Mouse (Mus musculus): ENCODE data around the gene Camsap2. TPM values are rescaled to one million over a fixed set of nuclear protein-coding genes. Genes with fewer than 3 reads are reported as not detected.

Camsap2 gene
- polyA plus RNA-seq, 1 experiment = 27.0 TPM

DNA sequence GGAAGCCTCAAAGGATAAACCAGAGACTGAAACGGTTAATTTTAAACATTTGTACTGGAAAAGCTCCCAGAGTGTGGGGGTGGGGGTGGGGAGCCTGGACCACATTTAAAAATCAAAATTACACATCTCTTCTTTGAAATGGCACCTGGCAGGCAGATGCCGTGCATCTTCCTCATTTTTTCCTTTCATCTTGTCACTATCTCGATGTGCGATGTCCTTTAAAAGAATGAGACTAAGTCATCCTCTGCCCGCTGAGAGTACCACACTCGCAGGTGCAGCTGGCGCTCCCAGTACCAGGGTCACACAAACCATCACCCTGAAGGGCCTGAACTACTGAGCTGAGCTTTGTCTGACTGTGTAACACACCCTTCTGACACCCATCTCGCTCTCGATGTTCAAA is 87.4 kb downstream of the Camsap2 start:
- H3K27ac ChIP-seq (replicated peaks; ENCODE audit: low read depth, low read length) = no peak overlapping the region
- H3K4me1 ChIP-seq (ENCODE audit: control insufficient read depth, insufficient read depth, insufficient read length, low read length) = no peaks in the 10 kb centered on the region

DNA sequence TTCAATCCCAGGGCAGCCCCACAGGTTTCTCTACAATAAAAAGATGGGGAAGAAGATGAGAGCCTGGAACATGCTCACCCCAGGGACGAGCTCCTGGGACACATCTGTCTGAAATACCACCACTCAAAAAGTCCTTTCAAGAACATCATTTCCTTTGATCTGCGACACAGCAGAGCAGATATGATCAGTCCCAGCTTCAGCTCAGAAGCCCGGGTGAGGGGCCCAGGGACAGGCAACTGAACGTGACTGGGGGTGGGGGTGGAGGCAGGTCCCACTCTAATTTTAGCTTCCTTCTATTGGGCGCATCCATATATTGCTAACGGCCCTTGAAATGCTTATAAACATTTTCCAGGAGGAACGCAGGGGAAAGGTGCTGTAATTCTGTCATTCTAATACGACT is 90.2 kb downstream of the Camsap2 start:
- no peaks in the 10 kb centered on the region for H3K4me1 ChIP-seq (ENCODE audit: control insufficient read depth, insufficient read depth, insufficient read length, low read length)
- no peak overlapping the region for H3K4me3 ChIP-seq (ENCODE audit: insufficient read depth, low read depth, low read length)
- no peak overlapping the region for H3K27ac ChIP-seq (replicated peaks; ENCODE audit: low read depth, low read length)

More for the DNA sequence above, 87.4 kb downstream of the Camsap2 start:
- H3K4me3 ChIP-seq (ENCODE audit: insufficient read depth, low read depth, low read length) = no peak overlapping the region

DNA sequence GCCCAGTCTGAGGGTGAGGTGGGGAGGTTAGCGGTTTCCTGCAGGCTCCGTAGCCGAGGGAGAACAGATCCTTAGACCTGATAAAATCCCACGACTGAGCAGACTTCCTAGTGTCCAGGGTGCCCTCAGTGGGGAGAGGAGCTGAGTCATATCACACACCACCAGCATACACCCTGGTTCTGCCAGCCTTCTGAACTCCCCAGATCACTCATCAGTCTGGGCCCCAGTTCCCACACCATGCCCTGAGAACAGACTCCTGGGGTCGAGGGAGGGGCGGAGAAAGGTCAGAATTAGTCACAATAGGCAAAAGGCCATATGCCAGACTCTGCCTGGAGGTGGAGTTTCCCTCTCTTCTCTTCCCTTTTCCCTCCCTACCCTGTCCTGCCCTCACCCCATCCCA is 90.7 kb downstream of the Camsap2 start:
- Histone ChIP-seq H3K27ac (replicated peaks; ENCODE audit: low read depth, low read length) (no peak overlapping the region), H3K4me3 (ENCODE audit: insufficient read depth, low read depth, low read length) (no peak overlapping the region), H3K4me1 (ENCODE audit: control insufficient read depth, insufficient read depth, insufficient read length, low read length) (no peaks in the 10 kb centered on the region)

DNA sequence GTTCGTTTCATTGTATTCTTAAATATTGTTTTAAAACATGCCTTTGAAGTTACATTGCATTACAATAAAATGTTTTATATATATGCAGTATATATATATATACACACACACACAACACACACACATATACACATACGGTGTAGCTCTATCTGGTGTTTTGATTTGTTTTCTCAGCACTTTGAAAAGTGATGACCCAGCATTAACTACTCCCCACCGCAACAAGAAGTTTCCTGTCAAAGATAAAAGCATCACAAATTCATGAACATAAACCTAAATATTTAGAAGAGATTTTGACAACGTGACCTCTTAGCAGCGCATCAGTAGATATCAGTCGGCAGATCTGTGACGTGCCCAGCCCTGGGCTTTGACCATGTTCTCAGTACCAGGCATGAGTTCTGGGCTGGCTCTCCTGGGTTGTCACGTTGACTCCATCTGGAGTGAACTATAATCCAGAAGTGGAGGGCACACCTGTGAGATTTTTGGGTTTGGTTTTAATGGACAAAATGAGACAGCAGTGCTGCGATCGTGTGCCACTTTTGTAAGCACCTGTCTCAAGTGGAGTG is 91.3 kb downstream of the Camsap2 start:
- no peak overlapping the region for H3K27ac ChIP-seq (replicated peaks; ENCODE audit: low read depth, low read length)
- H3K4me1 ChIP-seq (ENCODE audit: control insufficient read depth, insufficient read depth, insufficient read length, low read length) = no peaks in the 10 kb centered on the region
- no peak overlapping the region for H3K4me3 ChIP-seq (ENCODE audit: insufficient read depth, low read depth, low read length)

DNA sequence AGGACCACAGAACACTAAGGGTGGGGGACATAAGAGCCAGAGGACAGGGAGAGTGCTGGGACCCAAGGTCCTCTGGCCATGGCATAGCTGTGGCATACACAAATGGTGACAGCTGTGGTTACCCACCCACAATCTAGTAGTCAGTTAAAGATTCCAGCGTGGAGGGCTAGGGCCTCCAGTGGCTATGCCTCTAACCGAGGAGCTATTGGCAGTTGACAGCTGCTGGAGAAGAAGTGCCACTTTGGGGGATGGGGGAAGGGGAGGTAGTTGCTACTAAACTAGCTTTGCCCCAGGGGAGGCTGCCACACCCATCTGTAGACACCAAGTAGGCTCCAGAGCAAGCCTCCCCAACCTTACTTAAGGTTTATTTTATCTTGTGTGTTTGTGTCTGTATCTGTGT is 92.4 kb downstream of the Camsap2 start:
- no peak overlapping the region for H3K27ac ChIP-seq (replicated peaks; ENCODE audit: low read depth, low read length)
- H3K4me1 ChIP-seq (ENCODE audit: control insufficient read depth, insufficient read depth, insufficient read length, low read length) = no peaks in the 10 kb centered on the region
- H3K4me3 ChIP-seq (ENCODE audit: insufficient read depth, low read depth, low read length) = no peak overlapping the region

DNA sequence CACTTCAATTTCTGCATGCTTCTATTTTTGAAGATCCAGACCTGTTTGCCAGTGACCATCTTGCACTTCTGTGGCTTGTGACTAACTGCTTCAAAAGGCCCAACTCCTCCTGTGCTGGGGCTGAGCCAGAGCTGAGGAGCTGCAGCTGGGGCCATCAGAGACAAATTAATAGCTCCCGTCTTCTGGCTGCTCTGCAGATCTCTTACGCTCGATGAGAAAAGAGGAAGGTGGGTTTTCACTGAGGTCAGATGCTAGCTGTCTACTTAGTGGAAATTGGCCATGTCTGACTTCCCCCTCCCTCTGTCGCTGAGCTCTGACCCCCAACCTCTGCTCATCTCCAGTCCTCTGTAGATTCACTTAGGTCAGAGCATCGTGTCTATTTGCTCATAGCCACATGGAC is 96.2 kb downstream of the Camsap2 start:
- no peaks in the 10 kb centered on the region for H3K4me1 ChIP-seq (ENCODE audit: control insufficient read depth, insufficient read depth, insufficient read length, low read length)
- no peak overlapping the region for H3K27ac ChIP-seq (replicated peaks; ENCODE audit: low read depth, low read length)
- no peak overlapping the region for H3K4me3 ChIP-seq (ENCODE audit: insufficient read depth, low read depth, low read length)

DNA sequence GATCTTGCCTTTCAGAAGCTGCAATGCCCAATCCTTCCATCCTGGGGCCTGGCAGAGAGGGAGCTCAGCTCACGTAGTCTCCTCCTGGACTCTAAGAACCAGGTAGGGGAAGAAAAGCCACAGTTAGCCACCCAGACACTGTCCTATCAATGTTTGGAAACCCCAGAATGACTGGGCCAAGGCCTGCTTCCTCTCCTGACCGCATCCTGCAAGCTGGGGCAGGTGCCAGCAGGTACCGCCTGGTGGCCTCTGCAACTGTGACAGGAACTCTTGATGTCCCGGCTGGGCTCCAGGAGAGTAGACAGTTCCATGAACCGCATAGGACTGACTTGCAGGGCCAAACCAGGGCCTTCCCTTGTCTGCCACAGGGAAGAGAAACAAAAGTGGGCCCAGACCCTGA is 98.5 kb downstream of the Camsap2 start:
- Histone ChIP-seq H3K4me1 (ENCODE audit: control insufficient read depth, insufficient read depth, insufficient read length, low read length) (no peaks in the 10 kb centered on the region), H3K4me3 (ENCODE audit: insufficient read depth, low read depth, low read length) (no peak overlapping the region), H3K27ac (replicated peaks; ENCODE audit: low read depth, low read length) (no peak overlapping the region)

DNA sequence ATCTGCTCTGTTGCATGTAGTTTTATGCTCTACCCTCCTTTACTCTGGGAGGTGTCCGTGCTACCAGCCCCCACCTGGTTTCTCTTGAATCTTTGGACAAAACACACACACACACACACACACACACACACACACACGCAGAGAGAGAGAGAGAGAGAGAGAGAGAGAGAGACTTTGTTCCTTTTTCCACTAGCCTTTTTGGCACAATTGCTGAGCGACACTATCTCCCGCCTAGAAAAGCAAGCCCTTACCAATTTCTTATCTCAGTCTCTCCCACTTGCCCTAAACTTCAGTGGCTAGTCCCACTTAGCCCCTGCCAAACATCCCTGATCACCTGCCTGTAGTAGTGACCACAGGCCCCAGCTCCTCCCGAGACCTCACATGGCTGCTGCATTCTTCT is 101.4 kb downstream of the Camsap2 start:
- Histone ChIP-seq H3K4me1 (ENCODE audit: control insufficient read depth, insufficient read depth, insufficient read length, low read length) (no peaks in the 10 kb centered on the region), H3K4me3 (ENCODE audit: insufficient read depth, low read depth, low read length) (no peak overlapping the region)

DNA sequence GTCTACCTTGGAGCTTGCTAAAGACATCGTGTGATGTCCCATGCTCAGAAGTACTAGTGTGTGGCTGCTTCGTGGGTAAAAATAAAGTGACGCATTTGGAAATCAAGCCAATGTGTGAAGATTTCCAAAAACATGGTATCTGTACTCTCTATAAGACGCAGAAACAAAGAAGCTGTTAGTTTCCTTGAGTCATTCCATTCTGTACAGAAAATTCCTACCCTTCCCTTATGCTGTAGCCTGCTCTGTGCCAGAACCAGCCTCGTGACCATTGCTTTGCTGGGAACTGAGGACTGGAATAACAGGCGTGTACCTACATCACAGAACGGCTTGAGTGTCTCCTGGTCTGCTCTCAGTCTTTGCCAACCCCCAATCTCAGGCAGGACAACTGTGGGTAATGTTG is 104.1 kb downstream of the Camsap2 start:
- no peak overlapping the region for H3K27ac ChIP-seq (replicated peaks; ENCODE audit: low read depth, low read length)
- no peaks in the 10 kb centered on the region for H3K4me1 ChIP-seq (ENCODE audit: control insufficient read depth, insufficient read depth, insufficient read length, low read length)
- H3K4me3 ChIP-seq (ENCODE audit: insufficient read depth, low read depth, low read length) = no peak overlapping the region

More for the DNA sequence above, 101.4 kb downstream of the Camsap2 start:
- no peak overlapping the region for H3K27ac ChIP-seq (replicated peaks; ENCODE audit: low read depth, low read length)

DNA sequence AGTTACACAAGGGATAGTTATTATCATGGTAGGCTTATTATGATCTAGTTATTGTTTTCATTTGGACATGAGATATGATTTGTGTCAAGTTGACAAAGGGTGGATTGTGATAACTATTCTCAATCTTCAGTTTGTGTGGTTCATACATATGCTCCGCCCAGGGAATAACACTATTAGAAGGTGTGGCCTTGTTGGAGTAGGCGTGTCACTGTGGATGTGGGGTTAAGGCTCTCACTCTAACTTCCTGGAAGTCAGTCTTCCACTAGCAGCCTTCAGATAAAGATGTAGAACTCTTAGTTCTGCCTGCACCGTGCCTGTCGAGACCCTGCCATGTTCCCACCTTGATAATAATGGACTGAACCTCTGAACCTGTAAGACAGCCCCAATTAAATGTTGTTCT is 107.4 kb downstream of the Camsap2 start:
- Histone ChIP-seq H3K4me1 (ENCODE audit: control insufficient read depth, insufficient read depth, insufficient read length, low read length) (no peaks in the 10 kb centered on the region), H3K4me3 (ENCODE audit: insufficient read depth, low read depth, low read length) (no peak overlapping the region), H3K27ac (replicated peaks; ENCODE audit: low read depth, low read length) (no peak overlapping the region)

DNA sequence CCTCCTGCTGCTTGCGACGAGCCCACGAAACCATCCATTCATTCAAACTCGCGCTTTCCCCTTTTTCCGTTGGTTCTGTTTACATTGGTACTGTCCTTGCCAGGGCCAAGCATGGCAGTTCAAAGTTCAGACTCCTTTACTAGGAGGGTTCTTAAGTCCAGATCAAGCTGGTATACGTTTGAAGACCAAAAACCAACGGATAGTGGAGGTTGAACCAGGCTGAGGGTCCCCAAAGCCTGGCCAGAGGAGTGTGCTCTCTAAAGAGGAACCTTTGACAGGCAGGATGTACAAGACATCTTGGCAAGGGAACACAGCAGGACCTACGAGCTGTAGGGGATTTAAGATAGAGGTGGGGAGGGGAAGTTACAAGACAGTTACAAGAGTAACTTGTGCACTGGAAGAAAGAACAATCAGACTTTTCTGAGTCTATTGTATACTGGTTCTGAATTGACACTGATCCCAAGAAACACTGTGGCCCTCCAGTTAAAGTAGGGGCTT is 111.3 kb downstream of the Camsap2 start:
- no peak overlapping the region for H3K27ac ChIP-seq (replicated peaks; ENCODE audit: low read depth, low read length)
- no peaks in the 10 kb centered on the region for H3K4me1 ChIP-seq (ENCODE audit: control insufficient read depth, insufficient read depth, insufficient read length, low read length)
- H3K4me3 ChIP-seq (ENCODE audit: insufficient read depth, low read depth, low read length) = peak overlapping the region; percentile 57

DNA sequence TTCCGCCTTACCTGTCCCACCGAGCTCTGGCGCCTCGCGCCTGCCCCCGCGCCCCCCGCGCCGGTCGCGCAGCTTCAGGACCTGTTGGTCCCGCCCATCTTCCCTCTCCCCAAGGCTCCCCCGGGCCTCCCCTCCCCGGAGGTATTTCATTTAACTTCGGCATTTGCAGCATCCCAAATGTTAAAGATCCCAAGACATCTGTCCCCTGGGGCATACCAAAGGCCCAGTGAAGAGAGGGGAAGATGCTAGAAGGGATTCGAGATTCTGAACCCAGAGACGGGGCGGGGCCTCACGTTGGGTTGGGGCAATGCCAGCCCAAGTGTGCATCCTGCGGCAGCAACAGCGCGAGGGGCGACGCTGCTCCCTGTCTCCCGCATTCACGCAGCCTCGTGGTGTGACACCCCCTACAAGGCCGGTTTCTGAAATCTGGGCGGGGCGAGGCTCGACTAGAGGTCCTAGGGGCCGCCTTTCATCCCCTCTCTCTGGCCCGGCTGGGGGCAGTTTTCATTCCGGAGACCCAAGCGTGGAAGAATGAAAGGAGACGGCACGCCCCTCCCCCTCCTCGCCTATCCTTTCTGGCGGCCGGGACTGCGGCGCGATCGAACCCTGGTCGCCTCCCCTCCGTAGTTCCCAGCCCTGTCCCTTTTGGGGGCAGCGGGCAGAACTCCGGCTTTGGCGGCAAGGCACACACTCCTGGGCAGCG is 111.9 kb downstream of the Camsap2 start, which contains the start of gene Inava:
TSS of gene Inava (minus strand) at position 373 of the 703 bp plus-strand sequence.
- Histone ChIP-seq H3K4me3 (ENCODE audit: insufficient read depth, low read depth, low read length) (peak within 1 kb of the TSS; percentile 57), H3K27ac (replicated peaks; ENCODE audit: low read depth, low read length) (no peak within 1 kb of the TSS), H3K4me1 (ENCODE audit: control insufficient read depth, insufficient read depth, insufficient read length, low read length) (no peaks in the 10 kb centered on the region)

DNA sequence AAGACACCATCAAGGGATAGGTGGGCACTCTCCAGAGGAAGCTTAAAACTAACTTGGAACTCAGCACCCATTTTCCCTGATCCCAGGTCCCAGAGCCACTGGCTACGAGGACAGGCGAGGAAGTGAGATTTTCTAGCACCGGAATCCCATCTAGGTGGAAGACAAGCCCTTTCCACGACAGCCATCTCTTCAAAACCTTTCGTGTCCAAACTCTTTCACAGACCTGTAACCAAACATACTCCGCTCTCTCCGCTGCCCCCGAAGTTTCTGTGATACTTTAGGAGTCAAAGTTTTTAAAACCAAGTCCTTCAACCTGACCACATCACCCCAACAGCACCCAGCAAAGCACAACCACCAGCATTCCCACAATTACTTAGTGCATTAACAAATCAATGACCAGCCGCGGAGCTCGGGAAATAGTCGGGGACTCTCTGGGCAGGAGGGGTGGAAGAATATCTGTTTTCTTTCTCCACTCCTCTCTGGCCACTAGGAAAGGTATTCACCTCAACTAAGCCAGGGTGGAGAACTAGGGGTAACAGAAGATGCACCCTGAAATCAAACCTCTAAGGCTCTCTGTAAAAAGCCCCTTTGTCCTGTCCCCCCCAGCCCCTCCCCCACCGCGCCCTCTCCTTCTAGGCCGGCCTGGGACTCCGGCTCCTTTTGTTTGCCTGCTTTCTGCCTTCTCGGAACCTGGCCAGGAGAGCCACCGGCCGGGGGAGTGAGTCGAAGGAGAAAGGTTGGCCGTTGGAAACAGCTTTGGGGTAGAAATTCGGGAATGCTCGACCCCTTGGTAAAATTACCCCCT is 112.7 kb downstream of the Camsap2 start:
- Histone ChIP-seq H3K4me1 (ENCODE audit: control insufficient read depth, insufficient read depth, insufficient read length, low read length) (no peaks in the 10 kb centered on the region), H3K4me3 (ENCODE audit: insufficient read depth, low read depth, low read length) (peak overlapping the region; percentile 57; the same call in 1 of the 2 replicates), H3K27ac (replicated peaks; ENCODE audit: low read depth, low read length) (no peak overlapping the region)

DNA sequence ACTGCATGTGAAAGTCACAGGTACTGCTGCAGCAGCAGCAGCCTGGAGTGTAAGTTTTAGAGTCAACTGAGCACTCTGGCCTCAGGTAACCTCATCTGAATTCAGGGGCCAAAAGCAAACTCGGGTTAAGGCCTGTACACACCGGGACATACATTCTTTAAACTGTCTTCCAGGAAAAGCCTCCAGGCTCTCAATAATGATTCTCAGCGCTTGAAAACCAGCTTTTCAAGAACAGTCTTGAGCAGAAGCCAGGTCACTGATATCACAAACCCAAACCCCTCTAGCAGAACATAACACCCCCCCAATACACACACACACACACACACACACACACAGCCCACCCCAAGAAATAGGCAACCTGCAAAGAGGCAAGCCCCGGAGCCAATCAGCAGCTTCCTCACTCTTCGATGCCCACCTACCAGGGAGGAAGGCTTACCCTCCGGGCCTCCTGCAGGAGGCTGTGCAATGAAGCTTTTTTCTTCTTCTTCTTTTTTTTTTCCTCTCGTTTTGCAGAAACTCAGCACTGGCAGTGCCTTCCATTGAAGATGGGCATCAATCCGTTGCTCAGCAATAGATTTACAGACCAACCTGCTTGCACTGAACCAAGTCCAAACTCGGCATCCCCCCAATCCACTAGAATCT is 113.5 kb downstream of the Camsap2 start:
- no peak overlapping the region for H3K27ac ChIP-seq (replicated peaks; ENCODE audit: low read depth, low read length)
- H3K4me1 ChIP-seq (ENCODE audit: control insufficient read depth, insufficient read depth, insufficient read length, low read length) = no peaks in the 10 kb centered on the region
- no peak overlapping the region for H3K4me3 ChIP-seq (ENCODE audit: insufficient read depth, low read depth, low read length)

DNA sequence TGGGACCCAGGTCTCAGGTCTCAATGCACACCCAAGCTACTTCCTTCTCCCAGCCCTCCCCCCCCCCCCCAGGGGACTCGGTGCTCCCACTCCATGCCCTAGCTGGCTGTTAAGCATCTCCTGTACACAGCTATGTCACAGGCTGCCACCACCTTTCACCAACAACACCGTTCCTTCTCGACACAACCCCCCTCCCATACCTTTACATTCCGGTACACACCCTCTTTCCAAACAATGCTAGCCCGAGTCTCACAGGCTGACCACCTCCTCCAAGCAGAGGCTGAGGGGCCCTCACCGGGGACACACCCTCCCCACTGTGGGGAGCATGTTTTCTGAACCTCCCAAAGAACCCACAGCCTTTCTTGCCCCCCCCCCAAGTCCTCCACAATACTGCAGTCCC is 114.3 kb downstream of the Camsap2 start:
- H3K4me3 ChIP-seq (ENCODE audit: insufficient read depth, low read depth, low read length) = no peak overlapping the region
- no peaks in the 10 kb centered on the region for H3K4me1 ChIP-seq (ENCODE audit: control insufficient read depth, insufficient read depth, insufficient read length, low read length)
- no peak overlapping the region for H3K27ac ChIP-seq (replicated peaks; ENCODE audit: low read depth, low read length)
